Mouse (Mus musculus) R1 (cell line): ENCODE results near the gene Nol4l.

Experiments
- DNase-seq: peaks from one replicate; pipeline ENCODE4 v3.0.0-alpha.2; 2018; ENCODE audit warnings: low read depth, low spot score

Nol4l gene

DNA sequence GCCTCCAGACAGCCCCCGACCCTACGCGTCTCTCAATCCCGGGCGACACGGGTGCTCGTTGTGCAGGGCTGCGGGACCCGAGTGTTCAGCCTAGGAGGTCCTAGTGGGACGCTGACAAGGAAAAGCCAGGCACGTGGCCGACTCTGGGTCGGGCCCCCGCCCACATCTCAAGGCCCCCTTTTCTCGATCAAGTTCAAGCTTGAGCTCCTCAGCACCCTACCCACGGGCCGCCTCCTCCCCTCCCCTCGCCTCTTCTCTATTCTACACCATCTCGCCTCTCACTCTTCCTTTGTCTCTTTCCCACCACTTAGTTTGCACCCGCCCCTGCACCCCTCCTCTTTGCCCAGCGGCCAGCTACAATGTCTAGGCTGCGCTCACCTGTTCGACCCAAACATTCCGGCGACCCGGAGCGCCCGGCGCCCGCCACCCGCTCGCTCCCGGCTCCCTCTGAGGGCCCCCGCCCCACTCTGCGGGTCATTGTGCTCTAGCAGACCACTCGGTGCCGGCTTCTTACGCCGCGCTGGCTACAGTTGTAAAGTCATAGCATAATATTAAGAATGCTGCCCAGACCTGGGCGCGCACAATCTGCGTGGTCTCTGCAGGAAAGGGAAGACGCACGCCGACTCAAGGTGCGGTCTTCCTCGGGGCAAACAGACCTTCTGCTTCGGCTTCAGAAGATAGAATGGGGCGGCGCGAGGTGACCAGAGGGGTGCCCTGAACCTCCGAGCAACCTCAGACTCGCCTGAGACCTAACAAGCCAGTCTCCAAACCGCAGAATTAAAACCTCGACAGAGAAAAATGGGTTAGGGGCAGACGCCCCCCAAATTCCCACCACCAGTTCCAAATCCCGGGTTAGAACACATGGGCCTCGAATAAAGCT lies 84.4 kb downstream of the Nol4l start:
- peak; percentile 64 for DNase-seq

DNA sequence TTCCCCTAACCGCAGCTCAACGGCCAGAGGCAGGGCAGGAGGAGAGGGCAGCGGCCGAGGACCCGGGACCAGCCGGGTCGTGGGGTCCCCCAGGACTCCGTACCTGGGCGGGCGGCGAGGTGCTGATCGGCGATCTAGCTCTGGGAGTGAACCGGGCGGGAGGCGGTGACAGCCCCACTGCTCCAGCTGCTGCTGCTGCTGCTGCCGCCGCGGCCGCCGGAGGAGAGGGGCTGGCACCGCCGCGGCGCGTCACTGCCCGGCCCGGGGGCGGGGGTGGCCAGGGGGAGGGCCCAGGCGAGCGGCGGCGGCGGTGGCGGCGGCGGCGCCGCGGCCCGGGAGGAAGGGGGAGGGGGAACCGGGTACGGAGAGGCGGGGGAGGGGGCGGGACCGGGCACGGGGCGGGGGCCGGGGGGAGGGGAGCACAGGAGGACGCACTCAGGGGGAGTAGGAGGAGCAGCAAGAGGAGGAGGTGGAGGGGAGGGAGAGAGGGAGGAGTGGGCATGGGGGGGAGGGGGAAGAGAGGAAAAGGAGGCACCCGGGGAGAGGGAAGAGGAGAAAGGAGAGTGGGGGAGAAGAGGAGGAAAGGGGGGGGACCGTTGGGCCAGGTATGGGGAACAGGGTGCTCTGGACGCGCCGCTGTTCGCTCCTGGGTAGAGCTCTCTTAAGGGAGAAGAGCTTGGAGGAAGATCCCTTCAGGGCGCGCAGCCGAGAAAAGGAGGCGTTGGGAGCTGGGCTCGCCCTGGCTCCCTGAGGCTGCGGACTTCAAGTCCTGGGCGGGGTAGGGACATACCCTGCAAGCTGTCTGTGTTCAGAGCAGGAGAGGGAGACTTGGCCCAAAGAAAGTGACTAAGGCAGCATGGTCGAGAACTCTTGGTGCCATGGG lies 85.3 kb downstream of the Nol4l start:
- peak; percentile 81 for DNase-seq

DNA sequence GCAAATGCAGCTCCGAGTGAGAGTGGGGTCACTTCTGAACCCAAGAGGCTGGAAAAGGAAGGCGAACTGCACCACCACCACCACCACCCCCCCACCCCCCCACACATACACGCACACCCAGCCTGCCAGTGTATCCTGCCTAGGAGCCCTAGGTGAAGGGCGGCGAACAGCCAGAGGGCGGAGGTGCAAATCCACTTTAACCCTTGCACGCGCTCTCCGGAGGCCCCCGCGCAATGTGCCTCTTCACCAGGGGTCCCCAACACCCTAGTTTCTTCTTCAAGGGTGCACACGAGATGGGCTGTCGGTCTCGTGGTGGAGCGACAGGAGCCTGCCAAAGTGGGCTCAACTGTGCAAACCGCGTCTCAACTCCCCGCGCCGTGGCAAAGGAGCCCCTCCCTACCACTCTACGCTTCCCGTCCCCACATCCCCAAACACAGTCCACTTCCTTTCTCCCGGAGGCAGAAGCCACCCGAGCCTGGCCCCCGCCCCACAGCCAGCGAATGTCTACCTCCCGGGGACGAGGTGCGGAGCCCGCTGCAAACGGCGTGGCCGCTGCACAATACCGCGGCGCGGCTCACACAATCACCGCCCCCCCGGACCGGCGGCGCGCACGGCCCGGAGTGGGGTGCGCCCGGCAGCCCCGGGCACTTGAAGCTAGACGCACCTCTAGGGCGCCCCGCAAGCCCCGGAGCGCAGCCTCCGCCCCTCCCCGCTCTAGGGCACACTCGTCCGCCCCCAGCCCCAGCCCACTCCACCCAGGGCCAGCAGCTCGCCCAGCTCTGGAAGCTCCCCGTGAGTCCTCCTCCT lies 86.1 kb downstream of the Nol4l start:
- DNase-seq: peak; percentile 67

DNA sequence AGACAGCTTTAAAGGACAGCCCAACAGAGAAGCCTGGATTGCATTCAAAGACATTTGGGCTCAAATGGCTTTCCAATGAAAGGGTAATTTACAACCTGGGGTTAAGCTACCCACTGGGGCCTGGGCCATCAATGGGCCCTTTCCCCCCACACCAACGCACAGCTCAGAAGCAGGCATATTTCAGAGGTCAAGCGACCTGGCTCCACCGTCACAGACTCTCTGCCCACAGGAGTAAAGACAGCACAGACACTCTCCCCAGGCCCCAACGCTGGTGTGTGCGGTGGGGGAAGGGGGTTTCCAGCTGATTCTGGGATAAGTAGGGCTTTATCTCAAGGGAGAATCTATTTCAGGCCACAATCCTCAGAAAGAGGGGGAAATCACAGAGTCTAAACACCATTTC lies 87.1 kb downstream of the Nol4l start:
- no peak for DNase-seq

DNA sequence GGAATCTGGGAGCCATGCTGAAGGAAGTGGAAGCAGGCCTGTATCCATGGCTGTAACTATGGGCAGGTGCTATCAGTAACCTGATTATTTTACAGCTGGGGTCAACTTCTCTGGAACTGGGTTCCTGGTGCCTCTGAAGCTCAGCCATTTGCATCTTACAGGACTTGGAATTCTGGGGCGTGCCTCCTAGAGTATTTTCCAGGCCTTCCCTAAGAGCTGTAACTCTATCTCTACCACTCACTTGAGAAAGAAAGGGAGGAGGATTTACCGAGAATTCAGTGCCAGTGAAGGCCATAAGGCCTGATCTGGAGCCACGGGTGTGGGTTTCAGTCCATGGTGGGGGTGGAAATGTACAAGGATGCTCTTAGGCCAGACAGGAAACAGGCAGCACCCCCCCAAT lies 88.5 kb downstream of the Nol4l start:
- DNase-seq: peak; percentile 81

DNA sequence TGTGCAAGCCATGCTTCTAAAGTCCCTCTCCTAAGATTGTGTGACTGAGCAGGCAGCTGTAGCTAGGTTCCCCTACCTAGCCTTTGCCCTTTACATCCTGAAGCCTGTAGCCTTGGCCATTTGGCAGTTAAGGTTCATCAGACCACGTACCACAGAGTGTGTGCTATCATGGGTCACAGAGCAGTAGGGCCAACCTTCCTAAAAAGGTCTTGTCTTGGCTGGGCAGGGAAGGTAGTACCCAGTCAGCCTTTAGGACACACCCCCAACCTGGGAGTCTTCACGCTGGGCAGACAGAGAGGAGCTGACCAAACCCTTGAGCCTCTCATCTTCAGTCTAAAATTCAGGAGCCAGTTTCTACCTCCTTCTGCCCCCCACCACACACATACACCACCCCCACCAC lies 89.0 kb downstream of the Nol4l start:
- DNase-seq: no peak

DNA sequence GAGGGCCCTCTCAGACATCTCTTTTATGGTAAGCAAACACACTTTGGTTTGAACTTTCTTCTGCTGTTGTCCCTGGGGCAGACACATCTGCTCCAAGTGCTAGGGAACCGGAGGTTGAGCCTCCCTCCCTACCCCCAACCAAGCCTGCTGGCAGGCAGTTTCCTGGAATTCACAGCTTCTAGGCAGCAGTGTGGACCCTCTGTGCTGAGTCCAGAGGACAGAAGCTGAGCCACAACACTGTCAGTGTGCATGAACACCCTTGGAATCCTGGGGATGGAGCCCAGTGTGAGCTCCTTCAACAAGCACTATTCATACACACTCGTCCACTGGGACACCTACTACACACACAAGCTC lies 92.5 kb downstream of the Nol4l start:
- peak; percentile 32 for DNase-seq

DNA sequence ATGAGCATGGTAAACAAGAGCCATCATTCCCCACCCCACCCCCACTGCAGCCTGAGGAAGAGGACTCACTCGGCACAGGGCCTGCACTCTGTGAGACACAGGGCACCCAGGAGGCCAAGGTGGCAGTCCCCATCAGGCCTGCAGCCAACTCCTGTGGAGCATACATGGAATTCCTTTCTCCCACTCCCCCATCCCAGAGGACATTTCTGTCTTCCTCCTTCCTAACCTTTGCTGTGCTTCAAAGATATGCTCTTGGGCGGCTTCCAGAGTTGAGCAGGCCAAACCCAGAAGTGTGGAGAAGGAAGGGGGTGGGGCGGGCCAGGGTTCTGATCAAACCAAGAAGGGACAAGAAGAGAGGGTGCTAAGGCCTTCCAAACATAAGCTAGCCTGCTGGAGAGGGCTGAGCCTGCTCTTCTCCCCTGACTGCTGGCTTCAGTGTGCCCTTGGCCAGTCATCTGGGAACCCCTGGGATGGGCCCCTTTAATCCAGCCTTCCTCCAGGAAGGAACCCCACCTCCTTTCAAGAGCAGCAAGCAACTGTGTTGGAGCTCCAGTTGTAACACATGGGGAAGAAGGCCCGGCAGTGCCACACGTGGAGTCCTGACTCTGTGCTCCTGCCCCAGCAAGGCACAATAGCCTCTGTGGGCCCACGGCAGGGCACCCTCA lies 93.0 kb downstream of the Nol4l start:
- peak; percentile 86 for DNase-seq

DNA sequence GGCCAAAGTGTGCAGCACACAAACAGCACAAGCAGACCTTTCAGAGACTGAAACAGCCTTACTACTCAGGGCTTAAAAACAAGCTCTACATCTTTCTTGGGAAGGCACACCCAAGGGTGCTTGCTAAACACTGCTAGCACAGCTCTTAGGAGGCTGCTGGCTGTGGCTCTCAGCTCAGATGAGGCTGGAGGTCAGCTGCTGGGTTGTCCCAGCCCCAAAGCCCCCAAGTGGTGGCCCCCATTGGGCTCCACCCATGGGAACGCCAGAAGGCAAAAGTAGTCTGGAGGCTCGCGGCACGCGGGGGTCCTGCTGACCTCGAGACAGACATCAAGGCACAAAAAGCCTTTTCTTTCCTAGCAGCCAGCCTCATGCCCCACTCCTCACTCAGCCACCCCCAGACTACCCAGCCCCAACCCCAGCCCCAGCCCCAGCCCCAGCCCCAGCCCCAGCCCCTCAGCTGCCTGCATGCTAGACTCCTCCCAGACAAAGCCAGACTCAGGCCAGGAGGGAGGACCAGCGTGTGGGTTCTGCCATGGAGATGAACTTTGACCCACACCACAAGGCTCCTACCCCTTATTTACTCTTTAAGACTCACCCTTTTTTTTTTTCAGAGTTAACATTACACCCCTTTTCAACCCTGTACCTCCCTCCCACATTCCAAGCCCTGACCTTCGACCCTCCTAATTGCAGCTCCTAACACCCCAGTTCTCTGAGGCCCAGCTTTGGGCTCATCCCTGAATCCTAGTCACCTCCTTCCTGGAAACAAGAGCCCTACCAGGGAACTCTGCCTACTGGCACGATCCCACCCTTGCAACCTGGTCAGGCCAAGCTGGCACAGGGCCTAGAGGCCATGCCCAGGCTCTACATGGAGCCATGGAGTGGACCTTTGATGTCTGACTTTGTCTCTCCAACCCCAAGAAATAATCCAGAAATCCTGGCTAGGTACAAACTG lies 94.6 kb downstream of the Nol4l start:
- peak; percentile 48 for DNase-seq

DNA sequence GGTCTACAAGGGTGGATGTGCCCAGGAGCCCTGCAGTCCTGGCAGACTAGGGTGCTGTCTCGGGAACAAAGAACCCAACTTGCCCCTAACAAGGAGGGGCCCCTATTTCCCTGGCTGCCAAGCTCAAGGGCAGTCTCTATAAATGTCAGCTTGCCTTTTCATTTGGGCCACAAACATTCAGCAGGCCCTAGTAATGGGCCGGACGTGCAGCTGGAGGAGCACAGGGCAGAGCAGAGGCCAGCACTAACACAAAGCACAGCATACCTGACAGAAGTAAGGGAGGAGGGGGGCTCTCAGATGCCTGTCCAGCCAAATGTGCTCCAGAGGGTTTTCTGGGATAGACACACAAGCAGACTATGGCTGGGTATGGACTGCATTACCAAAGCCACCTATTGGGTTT lies 95.9 kb downstream of the Nol4l start:
- DNase-seq: no peak

DNA sequence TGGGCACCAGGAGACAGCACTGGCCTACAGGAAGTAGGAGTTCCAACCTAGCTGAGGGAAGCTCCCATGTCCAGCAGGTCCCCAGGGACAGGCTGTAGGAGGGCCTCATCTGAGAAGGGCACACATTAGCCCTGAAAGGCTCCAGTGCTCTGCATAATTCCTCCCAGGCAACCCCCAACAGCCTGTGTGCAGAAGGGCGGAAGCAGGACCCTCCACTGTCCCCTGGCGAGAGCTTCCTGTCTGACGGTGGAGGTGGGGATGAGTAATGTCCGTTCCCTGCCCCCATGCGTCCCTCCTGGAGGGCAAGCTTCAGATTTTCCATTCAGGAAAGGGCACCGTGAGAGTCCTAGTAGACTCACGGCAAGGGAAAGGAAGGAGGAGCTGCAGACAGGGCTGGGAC lies 97.3 kb downstream of the Nol4l start:
- DNase-seq: no peak

DNA sequence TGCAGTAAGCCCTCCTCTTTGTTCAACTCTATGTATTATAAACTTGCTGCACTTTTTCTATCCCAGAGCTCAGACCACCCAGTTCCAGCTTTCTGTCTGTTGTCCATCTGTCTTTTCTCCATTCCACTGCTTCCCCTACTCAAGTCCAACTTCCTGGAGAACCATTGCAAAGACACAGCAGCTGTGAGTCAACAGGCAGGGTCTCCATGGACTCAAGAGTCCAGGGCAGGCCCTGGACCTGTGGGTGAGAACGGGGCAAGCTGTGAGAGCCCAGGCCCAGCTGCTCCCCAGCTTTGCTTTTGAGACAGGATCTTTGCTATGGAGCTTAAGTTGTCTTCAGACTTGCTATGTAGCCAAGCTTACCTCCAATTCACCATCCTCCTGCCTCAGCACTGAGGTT lies 99.2 kb downstream of the Nol4l start:
- no peak for DNase-seq

DNA sequence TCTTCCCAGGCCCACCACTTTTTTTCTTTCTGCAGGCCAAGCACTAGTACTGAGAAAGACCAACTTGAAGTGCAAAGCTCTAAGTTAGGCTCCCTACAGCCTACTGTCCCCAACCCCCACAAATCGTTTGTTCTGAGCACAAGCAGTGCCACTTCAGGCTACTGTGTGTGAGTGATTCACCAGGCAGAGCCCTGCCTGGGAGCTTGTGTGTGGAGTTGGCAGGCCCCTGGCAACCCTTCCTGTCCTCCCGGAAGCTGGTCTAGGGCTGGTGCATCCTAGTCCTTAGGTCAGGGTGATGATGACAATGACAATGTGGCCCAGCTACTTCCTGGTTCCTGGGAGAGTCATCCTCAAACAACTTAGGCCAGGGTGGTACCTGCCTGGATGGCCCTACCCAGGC lies 101.3 kb downstream of the Nol4l start:
- DNase-seq: no peak

DNA sequence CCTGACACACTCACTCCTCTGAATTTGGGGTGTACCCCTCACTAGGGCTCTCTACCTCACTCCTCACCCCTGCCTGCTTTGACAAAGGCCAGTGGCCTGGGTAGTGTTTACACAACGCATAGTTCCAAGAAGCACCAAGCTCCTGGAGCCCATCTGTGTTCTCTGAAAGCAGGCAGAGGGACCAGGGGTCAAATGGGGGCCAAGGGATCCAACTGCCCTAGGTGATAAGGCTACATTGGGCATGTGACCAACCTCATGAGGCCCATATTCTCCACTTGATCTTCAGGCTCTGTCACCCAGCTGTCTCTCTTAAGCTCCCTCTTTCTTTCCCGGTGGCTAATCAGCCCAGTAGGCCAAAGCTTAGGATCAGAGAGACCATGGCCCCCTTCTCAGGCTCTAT lies 102.8 kb downstream of the Nol4l start:
- no peak for DNase-seq

DNA sequence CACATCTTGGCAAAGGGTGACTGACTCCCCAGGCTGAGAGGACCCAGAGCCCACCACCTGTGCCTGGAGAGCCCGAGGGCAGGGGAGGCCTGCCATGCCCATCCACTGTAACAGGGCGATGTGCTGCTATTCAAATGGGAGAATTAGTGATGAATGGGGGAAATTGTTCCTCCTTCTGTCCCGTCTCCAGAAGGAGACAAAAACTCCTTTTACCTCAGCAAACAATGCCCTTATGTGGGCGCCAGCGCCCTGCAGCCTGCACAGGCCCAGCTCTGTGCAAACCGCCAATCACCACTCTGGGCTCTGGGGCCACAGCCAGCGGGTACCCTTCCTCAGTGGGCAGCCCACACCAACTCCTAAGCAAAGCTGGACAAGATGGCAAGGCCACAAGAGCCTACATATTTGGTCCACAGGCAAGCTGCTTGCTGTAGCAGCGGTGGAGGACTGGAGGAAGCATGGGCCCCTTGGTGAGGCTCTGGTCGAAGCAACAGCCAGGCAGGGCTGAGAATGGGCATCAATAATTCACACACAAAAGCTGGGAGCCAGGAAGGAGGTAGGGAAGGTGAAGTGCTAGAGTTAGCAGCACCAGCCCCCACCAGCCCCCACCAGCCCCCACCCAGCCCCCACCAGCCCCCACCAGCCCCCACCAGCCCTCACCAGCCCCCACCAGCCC lies 103.6 kb downstream of the Nol4l start:
- no peak for DNase-seq

DNA sequence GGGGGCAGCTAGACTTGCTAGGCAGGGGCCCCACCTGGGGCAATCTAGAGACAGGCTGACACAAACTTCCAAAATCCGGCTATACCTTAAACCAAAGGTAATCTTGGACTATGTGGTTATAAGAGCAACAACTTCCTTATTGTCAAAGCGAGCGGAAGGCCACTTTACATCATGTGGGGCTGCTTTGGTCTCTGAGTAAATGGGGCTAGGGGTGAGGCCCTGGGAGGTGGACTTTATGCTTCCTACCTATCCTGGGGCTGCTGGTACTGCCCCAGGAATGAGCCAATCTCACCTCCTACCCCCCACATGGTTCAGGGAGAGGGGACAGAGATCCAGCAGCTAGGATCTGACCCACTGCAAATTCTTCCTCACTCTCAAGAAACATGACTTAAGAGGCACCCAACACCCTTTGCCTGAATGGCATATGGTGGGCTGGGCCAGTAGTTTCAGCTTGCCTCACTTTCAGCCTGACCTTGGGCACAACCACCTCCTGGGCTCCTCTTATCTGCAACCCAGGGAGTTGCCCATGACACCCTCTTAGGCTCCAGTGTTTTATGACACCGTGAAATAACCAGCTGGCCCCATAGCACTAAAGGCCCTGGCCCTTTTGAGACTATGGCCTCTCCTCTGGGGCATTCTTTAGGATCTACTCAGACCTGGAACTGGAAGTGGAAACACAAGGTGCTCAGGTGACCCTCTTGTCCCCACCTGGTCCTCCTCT lies 104.5 kb downstream of the Nol4l start:
- DNase-seq: no peak

DNA sequence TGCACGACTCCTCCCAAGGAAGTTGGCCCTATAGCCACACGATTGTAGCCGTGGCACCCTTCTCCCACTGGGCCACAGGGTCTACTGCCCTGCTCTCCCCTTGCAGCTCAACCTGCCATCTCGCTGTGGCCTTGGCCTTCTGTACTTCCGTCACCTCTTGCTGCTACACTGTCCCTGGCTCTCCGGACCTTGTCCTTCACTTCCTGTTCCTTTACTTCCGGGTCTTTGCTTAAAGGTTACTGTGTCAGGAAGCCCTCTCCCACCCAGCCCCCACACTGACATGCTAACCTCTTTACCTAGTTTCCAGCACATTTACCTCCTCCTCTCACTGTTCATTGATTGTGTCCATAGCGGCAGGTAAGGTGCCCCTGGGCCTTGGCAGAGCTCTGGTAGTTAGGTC lies 105.2 kb downstream of the Nol4l start:
- no peak for DNase-seq

DNA sequence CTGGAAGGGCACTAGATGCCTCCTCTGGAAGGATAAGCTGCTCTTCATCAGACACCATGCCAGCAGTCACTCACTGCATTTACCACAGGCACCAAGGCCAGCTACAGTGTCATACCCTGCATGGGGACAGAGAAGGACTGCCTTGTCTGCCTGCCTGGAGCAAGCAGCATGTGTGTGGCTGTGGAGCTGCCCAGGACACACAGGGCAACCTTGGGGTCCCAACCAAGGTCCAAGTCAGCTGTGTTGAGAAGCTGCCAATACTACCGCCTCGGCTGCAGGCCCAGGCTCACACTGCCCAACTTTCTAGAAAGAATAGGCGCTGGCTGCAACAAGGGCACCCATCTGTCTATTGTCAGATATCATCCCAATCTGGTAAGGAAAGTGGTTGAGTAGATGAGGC lies 106.7 kb downstream of the Nol4l start:
- no peak for DNase-seq

DNA sequence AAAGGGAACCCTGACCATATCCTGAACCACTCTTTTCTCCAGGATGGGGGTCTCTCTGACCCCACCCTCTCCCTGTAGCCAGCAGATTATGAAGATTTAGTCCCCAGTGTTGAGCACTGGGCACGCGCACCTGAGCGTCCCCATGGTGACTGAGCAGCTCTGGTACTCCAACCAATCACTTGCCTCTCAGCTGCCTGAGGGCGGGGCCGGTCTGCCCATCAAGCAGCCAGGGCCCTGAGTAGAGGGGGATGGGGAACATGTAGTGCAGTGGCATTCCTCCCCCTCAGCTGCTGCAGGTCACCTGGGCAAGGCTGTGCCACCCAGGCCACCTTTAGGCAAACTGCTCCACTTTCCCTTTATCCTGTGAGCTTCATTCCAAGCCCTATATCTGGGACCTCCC lies 107.7 kb downstream of the Nol4l start:
- DNase-seq: peak; percentile 50
